7 mouse cellular contexts compared by ENCODE assay signal in the genomic region with DNA sequence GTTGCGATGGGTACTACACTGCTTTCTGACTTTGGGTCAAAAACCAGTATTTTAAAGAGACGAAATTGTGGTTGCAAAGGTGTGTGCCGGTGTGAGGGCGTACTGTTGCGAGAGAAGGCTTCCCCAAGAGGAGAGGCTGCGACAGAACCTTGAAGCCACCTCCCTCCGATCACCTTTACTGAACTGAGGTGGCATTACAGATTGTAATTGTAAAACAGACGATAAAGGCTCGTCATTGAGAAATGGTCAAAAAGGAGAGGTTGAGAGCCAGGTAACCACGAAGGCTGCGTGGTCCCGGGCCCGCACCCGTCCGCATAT. TPM values are rescaled to one million over a fixed set of nuclear protein-coding genes. Genes with fewer than 3 reads are reported as not detected.
DNase-seq lines count a peak whose midpoint lies in the region; ATAC-seq and TF ChIP-seq lines count a peak whose summit lies in the region.

No protein-coding gene starts in this region.

- no peak for ATAC-seq in embryonic facial prominence, embryonic 13.5 days (ENCODE audit: insufficient number of reproducible peaks, insufficient read depth, low FRiP score, low TSS enrichment, low read depth)
- peak; percentile 15 for ATAC-seq in intestine, embryonic 15.5 days

- peak overlapping the region; percentile 78 for H3K4me3 ChIP-seq in embryonic facial prominence, embryonic 13.5 days
- H3K4me3 ChIP-seq in intestine, embryonic 15.5 days (replicated peaks), result peak overlapping the region; percentile 76
- H3K4me3 ChIP-seq in myocyte, result peak overlapping the region; percentile 66

- no peak for TF ChIP-seq POLR2A in myocyte (IDR thresholded peaks at IDR 0.05; ENCODE audit: insufficient read length, low read depth)

- 2% methylated on average over 15 of the region's 15 CpGs for WGBS in embryonic facial prominence, embryonic 13.5 days
- WGBS in intestine, embryonic 15.5 days, result under 1% methylated on average over 15 of the region's 15 CpGs

- H3ac ChIP-seq in myocyte (ENCODE audit: control insufficient read depth, insufficient read length), result peak overlapping the region; percentile 58

- peak; percentile 21 for DNase-seq in right cerebral cortex, adult 18-20 months
- DNase-seq in right cerebral cortex, postnatal 36 days (ENCODE audit: low spot score in 2 of 2), result no peak
- DNase-seq in urinary bladder, postnatal 14 days (ENCODE audit: low spot score), result no peak
- DNase-seq in layer of hippocampus, postnatal 25 days (ENCODE audit: extremely low spot score in 1 of 2, low spot score in 1 of 2), result no peak

- peaks cover 12% of the 10 kb centered on the region for H3K79me2 ChIP-seq in myocyte (ENCODE audit: control insufficient read depth, insufficient read depth)

- H3K9me3 ChIP-seq in embryonic facial prominence, embryonic 13.5 days, result no peaks in the 10 kb centered on the region
- no peaks in the 10 kb centered on the region for H3K9me3 ChIP-seq in intestine, embryonic 15.5 days

- peak overlapping the region; percentile 85 for H3K9ac ChIP-seq in embryonic facial prominence, embryonic 13.5 days
- peak overlapping the region; percentile 85 for H3K9ac ChIP-seq in intestine, embryonic 15.5 days

- H3K27ac ChIP-seq in embryonic facial prominence, embryonic 13.5 days, result peak overlapping the region; percentile 87
- H3K27ac ChIP-seq in intestine, embryonic 15.5 days, result peak overlapping the region; percentile 93

- no peaks in the 10 kb centered on the region for H3K27me3 ChIP-seq in embryonic facial prominence, embryonic 13.5 days
- no peaks in the 10 kb centered on the region for H3K27me3 ChIP-seq in intestine, embryonic 15.5 days (replicated peaks)
- H3K27me3 ChIP-seq in myocyte (ENCODE audit: control insufficient read depth, insufficient read depth, insufficient read length), result no peaks in the 10 kb centered on the region

- H3K4me2 ChIP-seq in embryonic facial prominence, embryonic 13.5 days, result peak overlapping the region; percentile 88
- peak overlapping the region; percentile 80 for H3K4me2 ChIP-seq in intestine, embryonic 15.5 days (replicated peaks)
- peak overlapping the region; percentile 95 for H3K4me2 ChIP-seq in myocyte (ENCODE audit: low read depth)

- H3K4me1 ChIP-seq in embryonic facial prominence, embryonic 13.5 days, result peaks cover 7% of the 10 kb centered on the region; the same call in 1 of the 2 replicates
- H3K4me1 ChIP-seq in intestine, embryonic 15.5 days (replicated peaks), result peaks cover 2% of the 10 kb centered on the region; the same call in 1 of the 2 replicates

- no peaks in the 10 kb centered on the region for H3K36me3 ChIP-seq in embryonic facial prominence, embryonic 13.5 days
- H3K36me3 ChIP-seq in intestine, embryonic 15.5 days, result no peaks in the 10 kb centered on the region
- no peaks in the 10 kb centered on the region for H3K36me3 ChIP-seq in myocyte (ENCODE audit: control insufficient read depth, insufficient read depth)

TF ChIP-seq in myocyte, 11 proteins besides CTCF, POLR2A, EP300 and RAD21:
- TF ChIP-seq TCF12 (IDR thresholded peaks at IDR 0.05; ENCODE audit: insufficient read depth, poor library complexity, severe bottlenecking) (no peak), SRF (IDR thresholded peaks at IDR 0.05; ENCODE audit: control insufficient read depth, insufficient read length, low read depth) (no peak), POLR2AphosphoS2 (IDR thresholded peaks at IDR 0.05; ENCODE audit: insufficient read length, low read depth) (no peak), CEBPB (IDR thresholded peaks at IDR 0.05; ENCODE audit: insufficient read depth, poor library complexity, severe bottlenecking) (no peak), USF1 (IDR thresholded peaks at IDR 0.05; ENCODE audit: low read depth) (no peak)

RNA-seq across cellular contexts. Expression of a gene that starts 0.6 kb away (rescaled TPM):
- polyA plus RNA-seq in embryonic facial prominence, embryonic 13.5 days (2015; fragmentation: Nextera tagmentation; extraction: Ambion mirVana), result 23.3 and 23.6 TPM in 2 replicates
- polyA plus RNA-seq in intestine, embryonic 15.5 days (2015; fragmentation: Nextera tagmentation; extraction: Ambion mirVana), result 31.3 and 35.2 TPM in 2 replicates
- polyA plus RNA-seq in myocyte (2012; fragmentation: generic; extraction: Trizol), result 9.6 TPM
- 10 to 100 TPM; 46.2 to 51.8 TPM for total RNA-seq in layer of hippocampus, postnatal 25 days (2021)

RNA-seq across cellular contexts. Expression of a gene that starts 18.2 kb away (rescaled TPM):
- 0.65 and 1.0 TPM in 2 replicates for polyA plus RNA-seq in embryonic facial prominence, embryonic 13.5 days (2015; fragmentation: Nextera tagmentation; extraction: Ambion mirVana)
- not detected in 2 replicates for polyA plus RNA-seq in intestine, embryonic 15.5 days (2015; fragmentation: Nextera tagmentation; extraction: Ambion mirVana)
- polyA plus RNA-seq in myocyte (2012; fragmentation: generic; extraction: Trizol), result not detected
- total RNA-seq in layer of hippocampus, postnatal 25 days (2021), result not detected

RNA-seq across cellular contexts. Expression of a gene that starts 44.2 kb away (rescaled TPM):
- polyA plus RNA-seq in embryonic facial prominence, embryonic 13.5 days (2015; fragmentation: Nextera tagmentation; extraction: Ambion mirVana), result 107 and 112 TPM in 2 replicates
- polyA plus RNA-seq in intestine, embryonic 15.5 days (2015; fragmentation: Nextera tagmentation; extraction: Ambion mirVana), result 78.3 and 98.9 TPM in 2 replicates
- 41.8 TPM for polyA plus RNA-seq in myocyte (2012; fragmentation: generic; extraction: Trizol)
- 10 to 100 TPM; 62.4 to 69.4 TPM for total RNA-seq in layer of hippocampus, postnatal 25 days (2021)
